27 mouse cellular contexts compared by ENCODE assay signal in genomic region chr17:68320940-68321339, GRCm38 (mm10). TPM values are rescaled to one million over a fixed set of nuclear protein-coding genes. Genes with fewer than 3 reads are reported as not detected.
DNase-seq lines count a peak whose midpoint lies in the region; ATAC-seq and TF ChIP-seq lines count a peak whose summit lies in the region.
"Had no signal": no experiment of that assay in that cellular context is flagged by ENCODE, and none has a peak within 500 bp of the region (broad histone marks: within the 10 kb centered on the region; RNA-seq: fewer than 3 reads in every experiment).

No protein-coding gene starts in this region.

- H3K9me3 ChIP-seq in forebrain, postnatal 0 days (ENCODE audit: low read length) = no peaks in the 10 kb centered on the region
- H3K9me3 ChIP-seq in forebrain, embryonic 16.5 days (ENCODE audit: control insufficient read depth, low read length) = no peaks in the 10 kb centered on the region
- H3K9me3 ChIP-seq in stomach, embryonic 16.5 days (replicated peaks; ENCODE audit: control insufficient read depth, low read length) = no peaks in the 10 kb centered on the region
- H3K9me3 ChIP-seq in stomach, postnatal 0 days (ENCODE audit: control insufficient read depth, low read length) = no peaks in the 10 kb centered on the region
- no peaks in the 10 kb centered on the region for H3K9me3 ChIP-seq in intestine, embryonic 16.5 days (ENCODE audit: control insufficient read depth, low read length)
- H3K9me3 ChIP-seq: embryonic facial prominence, embryonic 10.5 days; embryonic facial prominence, embryonic 13.5 days; forebrain, embryonic 10.5 days; forebrain, embryonic 13.5 days; heart, embryonic 12.5 days; heart, embryonic 15.5 days; hindbrain, embryonic 12.5 days; hindbrain, embryonic 15.5 days had no signal

- no peak overlapping the region for H3K4me2 ChIP-seq in forebrain, postnatal 0 days (ENCODE audit: low read depth)
- no peak overlapping the region for H3K4me2 ChIP-seq in forebrain, embryonic 16.5 days (ENCODE audit: low read length)
- H3K4me2 ChIP-seq in stomach, embryonic 16.5 days (ENCODE audit: low read depth, low read length) = no peak overlapping the region
- H3K4me2 ChIP-seq in stomach, postnatal 0 days (replicated peaks; ENCODE audit: low read depth) = no peak overlapping the region
- H3K4me2 ChIP-seq in intestine, embryonic 16.5 days (ENCODE audit: low read depth, low read length) = no peak overlapping the region
- H3K4me2 ChIP-seq: embryonic facial prominence, embryonic 13.5 days; forebrain, embryonic 13.5 days; heart, embryonic 12.5 days; heart, embryonic 15.5 days; hindbrain, embryonic 12.5 days; hindbrain, embryonic 15.5 days had no signal

- H3K4me3 ChIP-seq in forebrain, postnatal 0 days (ENCODE audit: low read depth, low read length) = no peak overlapping the region
- no peak overlapping the region for H3K4me3 ChIP-seq in forebrain, embryonic 16.5 days (replicated peaks; ENCODE audit: low read length)
- no peak overlapping the region for H3K4me3 ChIP-seq in stomach, embryonic 16.5 days (replicated peaks; ENCODE audit: low read length)
- H3K4me3 ChIP-seq in stomach, postnatal 0 days (ENCODE audit: low read depth, low read length) = no peak overlapping the region
- no peak overlapping the region for H3K4me3 ChIP-seq in intestine, embryonic 16.5 days (ENCODE audit: low read length)
- H3K4me3 ChIP-seq: embryonic facial prominence, embryonic 10.5 days; embryonic facial prominence, embryonic 13.5 days; forebrain, embryonic 10.5 days; forebrain, embryonic 13.5 days; heart, embryonic 12.5 days; heart, embryonic 15.5 days; hindbrain, embryonic 12.5 days; hindbrain, embryonic 15.5 days had no signal

- no peak for TF ChIP-seq EP300 in stomach, postnatal 0 days (optimal IDR thresholded peaks at IDR 0.05)

- no peak overlapping the region for H3K9ac ChIP-seq in forebrain, postnatal 0 days
- no peak overlapping the region for H3K9ac ChIP-seq in forebrain, embryonic 16.5 days (replicated peaks; ENCODE audit: low read depth, low read length)
- no peak overlapping the region for H3K9ac ChIP-seq in stomach, embryonic 16.5 days (ENCODE audit: low read length)
- no peak overlapping the region for H3K9ac ChIP-seq in stomach, postnatal 0 days (ENCODE audit: low read length)
- no peak overlapping the region for H3K9ac ChIP-seq in intestine, embryonic 16.5 days (ENCODE audit: low read depth, low read length)
- H3K9ac ChIP-seq: embryonic facial prominence, embryonic 13.5 days; forebrain, embryonic 13.5 days; heart, embryonic 12.5 days; heart, embryonic 15.5 days; hindbrain, embryonic 12.5 days; hindbrain, embryonic 15.5 days had no signal

- H3K36me3 ChIP-seq in forebrain, postnatal 0 days (ENCODE audit: insufficient read depth) = no peaks in the 10 kb centered on the region
- H3K36me3 ChIP-seq in forebrain, embryonic 16.5 days (ENCODE audit: control insufficient read depth, insufficient read depth) = no peaks in the 10 kb centered on the region
- H3K36me3 ChIP-seq in stomach, embryonic 16.5 days (ENCODE audit: control insufficient read depth, insufficient read depth, low read length) = no peaks in the 10 kb centered on the region
- H3K36me3 ChIP-seq in stomach, postnatal 0 days (ENCODE audit: control insufficient read depth, insufficient read depth, low read length) = no peaks in the 10 kb centered on the region
- no peaks in the 10 kb centered on the region for H3K36me3 ChIP-seq in intestine, embryonic 16.5 days (ENCODE audit: control insufficient read depth, insufficient read depth, low read length)
- H3K36me3 ChIP-seq: embryonic facial prominence, embryonic 10.5 days; embryonic facial prominence, embryonic 13.5 days; forebrain, embryonic 10.5 days; heart, embryonic 12.5 days; heart, embryonic 15.5 days; hindbrain, embryonic 12.5 days; hindbrain, embryonic 15.5 days had no signal

- no peak for DNase-seq in forebrain, postnatal 0 days
- no peak for DNase-seq in stomach, postnatal 0 days (ENCODE audit: low spot score)
- DNase-seq in lung, postnatal 4 days = no peak
- DNase-seq: adrenal gland, adult 8-10 months; adrenal gland, postnatal 25 days; cerebellum, adult 11-12 months; cerebellum, adult 8-10 months; cerebellum, postnatal 10 days; cerebellum, postnatal 36 days; embryo, embryonic 11 days; gastrocnemius, postnatal 25 days; heart, adult 18-20 months; heart, postnatal 14 days had no signal

- H3K27me3 ChIP-seq in forebrain, postnatal 0 days (ENCODE audit: insufficient read depth, low read length) = no peaks in the 10 kb centered on the region
- H3K27me3 ChIP-seq in forebrain, embryonic 16.5 days (replicated peaks; ENCODE audit: control insufficient read depth, insufficient read depth, low read length) = no peaks in the 10 kb centered on the region
- H3K27me3 ChIP-seq in stomach, embryonic 16.5 days (ENCODE audit: control insufficient read depth, insufficient read depth, low read length) = no peaks in the 10 kb centered on the region
- H3K27me3 ChIP-seq in stomach, postnatal 0 days (ENCODE audit: control insufficient read depth, insufficient read depth, low read length) = no peaks in the 10 kb centered on the region
- no peaks in the 10 kb centered on the region for H3K27me3 ChIP-seq in intestine, embryonic 16.5 days (replicated peaks; ENCODE audit: control insufficient read depth, insufficient read depth, low read length)
- H3K27me3 ChIP-seq: embryonic facial prominence, embryonic 13.5 days; forebrain, embryonic 13.5 days; heart, embryonic 12.5 days; heart, embryonic 15.5 days; hindbrain, embryonic 12.5 days; hindbrain, embryonic 15.5 days had no signal

- no peaks in the 10 kb centered on the region for H3K4me1 ChIP-seq in forebrain, postnatal 0 days (ENCODE audit: insufficient read depth)
- H3K4me1 ChIP-seq in forebrain, embryonic 16.5 days (replicated peaks; ENCODE audit: control insufficient read depth, insufficient read depth, low read length) = no peaks in the 10 kb centered on the region
- no peaks in the 10 kb centered on the region for H3K4me1 ChIP-seq in stomach, embryonic 16.5 days (ENCODE audit: control insufficient read depth, insufficient read depth, low read length)
- no peaks in the 10 kb centered on the region for H3K4me1 ChIP-seq in stomach, postnatal 0 days (replicated peaks; ENCODE audit: control insufficient read depth, insufficient read depth)
- no peaks in the 10 kb centered on the region for H3K4me1 ChIP-seq in intestine, embryonic 16.5 days (ENCODE audit: control insufficient read depth, insufficient read depth, low read length)
- H3K4me1 ChIP-seq: embryonic facial prominence, embryonic 10.5 days; embryonic facial prominence, embryonic 13.5 days; heart, embryonic 12.5 days; heart, embryonic 15.5 days; hindbrain, embryonic 15.5 days had no signal

- peak; percentile 42; the same call in 1 of the 2 replicates for ATAC-seq in forebrain, postnatal 0 days
- no peak for ATAC-seq in forebrain, embryonic 16.5 days
- ATAC-seq in stomach, embryonic 16.5 days (ENCODE audit: insufficient read depth, low FRiP score) = peak; percentile 10; the same call in 1 of the 2 replicates
- ATAC-seq in stomach, postnatal 0 days (ENCODE audit: low FRiP score, low TSS enrichment) = no peak
- ATAC-seq in intestine, embryonic 16.5 days = peak; percentile 80
- ATAC-seq: activated CD4-positive, CD25-positive, alpha-beta regulatory T cell, adult 4 months; forebrain, embryonic 13.5 days had no signal

- TF ChIP-seq CTCF in forebrain, postnatal 0 days (IDR thresholded peaks at IDR 0.05; ENCODE audit: low read depth) = no peak
- no peak for TF ChIP-seq CTCF in stomach, postnatal 0 days (IDR thresholded peaks at IDR 0.05; ENCODE audit: low read depth)

- 90% methylated on average over 8 of the region's 8 CpGs for WGBS in forebrain, postnatal 0 days
- WGBS in forebrain, embryonic 16.5 days = 93% methylated on average over 8 of the region's 8 CpGs
- WGBS in stomach, embryonic 16.5 days = 74% methylated on average over 8 of the region's 8 CpGs
- WGBS in stomach, postnatal 0 days = 76% methylated on average over 8 of the region's 8 CpGs
- WGBS in intestine, embryonic 16.5 days = 69% methylated on average over 8 of the region's 8 CpGs

- no peak overlapping the region for H3K27ac ChIP-seq in forebrain, postnatal 0 days (ENCODE audit: low read depth, low read length)
- H3K27ac ChIP-seq in forebrain, embryonic 16.5 days (ENCODE audit: low read length) = no peak overlapping the region
- no peak overlapping the region for H3K27ac ChIP-seq in stomach, embryonic 16.5 days (ENCODE audit: low read length)
- H3K27ac ChIP-seq in stomach, postnatal 0 days (replicated peaks) = no peak overlapping the region
- H3K27ac ChIP-seq in intestine, embryonic 16.5 days (ENCODE audit: low read length) = no peak overlapping the region
- H3K27ac ChIP-seq: embryonic facial prominence, embryonic 10.5 days; embryonic facial prominence, embryonic 13.5 days; forebrain, embryonic 10.5 days; forebrain, embryonic 13.5 days; heart, embryonic 15.5 days; hindbrain, embryonic 12.5 days; hindbrain, embryonic 15.5 days had no signal

RNA-seq across cellular contexts. Expression of gene L3mbtl4, which starts 47.3 kb away (rescaled TPM):
- 6.2 and 6.5 TPM in 2 replicates for total RNA-seq in forebrain, postnatal 0 days (2014; rRNA removed)
- polyA plus RNA-seq in forebrain, postnatal 0 days (2015; fragmentation: Nextera tagmentation; extraction: Ambion mirVana) = 3.4 and 4.3 TPM in 2 replicates
- polyA plus RNA-seq in forebrain, embryonic 16.5 days (2015; fragmentation: Nextera tagmentation; extraction: Ambion mirVana) = 1.8 and 3.5 TPM in 2 replicates
- polyA plus RNA-seq in stomach, embryonic 16.5 days (2015; fragmentation: Nextera tagmentation; extraction: Ambion mirVana) = 0.14 TPM in 1 of 2 replicates, not detected in the other
- polyA plus RNA-seq in stomach, postnatal 0 days (2015; fragmentation: Nextera tagmentation; extraction: Ambion mirVana) = 0.04 TPM in 1 of 2 replicates, not detected in the other
- polyA plus RNA-seq in intestine, embryonic 16.5 days (2015; fragmentation: Nextera tagmentation; extraction: Ambion mirVana) = 0.46 and 0.53 TPM in 2 replicates
- total RNA-seq: ES-E14; heart, postnatal 14 days; hematopoietic stem cell, adult 5-6 weeks had no signal
- polyA plus RNA-seq: activated CD4-positive, CD25-positive, alpha-beta regulatory T cell, adult 4 months; heart, embryonic 15.5 days had no signal

Comparison
In these comparisons a context has a peak if more than half of its experiments do, and no peak if none do; other contexts are left out.
1. ATAC-seq: peak in forebrain, postnatal 0 days (single experiment), stomach, embryonic 16.5 days (single experiment) and intestine, embryonic 16.5 days (single experiment); none in forebrain, embryonic 16.5 days (single experiment) and stomach, postnatal 0 days (single experiment).